Mouse (Mus musculus) right cerebral cortex, adult 2 months (tissue): Measurements from ENCODE around the gene Usf1.

Source experiments
- DNase-seq, 2 experiments: peaks; one replicate each; pipeline ENCODE4 v3.0.0; 2021 to 2022; ENCODE audit warnings: low spot score in 2 of 2

Usf1 gene

DNA sequence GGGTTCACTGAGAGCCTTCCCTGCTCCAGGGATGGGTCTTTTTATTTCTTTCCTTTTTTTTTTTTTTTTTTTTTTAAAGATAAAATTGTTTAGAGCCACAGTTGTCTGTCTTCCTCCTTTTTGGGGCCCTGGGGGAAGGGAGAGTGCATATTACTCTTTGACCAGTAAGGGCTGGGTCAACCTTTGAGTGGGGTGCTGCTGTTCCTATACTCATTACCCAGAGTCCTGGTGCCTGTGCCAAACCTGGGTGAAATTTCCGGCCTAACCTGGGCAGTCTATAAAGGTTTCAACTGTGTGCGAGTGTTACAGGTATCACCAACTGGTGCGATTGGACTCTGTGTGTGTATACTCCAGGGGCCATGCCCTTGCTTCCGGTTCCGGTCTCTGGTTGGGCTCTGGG lies 7.5 kb downstream of the Usf1 start, which contains the start of gene Tstd1:
TSS of gene Tstd1 (plus strand) at position 213 of the 400 bp plus-strand sequence.
- no peak for DNase-seq

DNA sequence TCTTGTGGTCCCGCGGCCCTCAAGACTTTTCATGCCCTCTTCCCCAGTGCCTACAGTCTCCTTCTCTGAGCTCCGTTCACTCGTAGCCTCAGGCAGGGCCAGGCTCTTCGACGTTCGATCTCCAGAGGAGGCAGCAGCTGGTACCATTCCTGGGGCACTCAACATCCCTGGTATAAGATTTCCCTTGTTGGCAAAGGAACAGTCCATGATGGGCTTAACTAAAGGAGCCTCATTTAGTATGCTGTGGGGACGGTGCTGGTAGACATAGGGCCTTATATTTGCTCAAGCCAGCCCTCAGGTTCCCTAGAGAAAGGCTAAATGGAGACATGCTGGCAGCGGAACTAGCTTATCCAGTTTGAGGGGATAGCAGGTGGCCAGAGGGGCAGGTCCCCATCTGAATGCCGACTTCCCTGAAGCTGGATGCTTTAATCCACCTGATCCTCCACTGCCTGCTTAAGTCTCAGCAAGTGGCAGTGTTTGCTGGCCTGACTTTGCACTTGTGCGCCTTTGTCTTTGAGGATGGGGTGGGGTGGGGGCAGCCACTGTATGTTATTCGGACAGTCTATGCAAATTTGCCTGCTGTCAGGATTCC lies 8.3 kb downstream of the Usf1 start:
- no peak for DNase-seq

- DNase-seq = no peak
Measured at GRCm38 (mm10) chr1:171419905-171420304, 8.8 kb downstream of the Usf1 start.

DNA sequence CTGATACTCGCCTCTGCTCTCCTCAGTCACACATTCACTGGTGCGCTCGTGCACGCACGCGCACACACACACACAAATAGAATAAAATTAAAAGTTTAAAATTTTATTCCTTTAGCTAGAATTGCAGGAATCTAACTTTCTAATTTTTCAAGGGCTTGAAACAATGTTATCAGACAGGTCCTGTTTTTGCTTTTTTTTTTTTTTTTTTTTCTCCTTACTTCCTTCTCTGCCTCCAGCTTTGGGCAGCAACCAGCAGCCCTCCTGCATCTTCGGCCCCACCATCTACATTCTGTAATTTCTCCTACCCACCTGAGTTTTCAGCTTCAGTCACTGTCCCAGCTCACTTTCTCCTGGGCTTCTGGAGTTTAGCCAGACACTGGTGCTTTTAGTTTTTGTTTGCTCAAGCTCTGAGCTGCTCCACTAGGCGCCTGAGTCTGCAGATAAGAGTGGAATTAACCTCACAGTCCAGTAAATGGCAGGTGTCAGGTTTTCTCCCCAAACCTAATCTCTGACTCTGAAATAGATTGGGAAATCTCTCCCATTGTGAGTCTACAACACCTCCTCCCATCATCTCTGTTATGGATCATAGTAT lies 11.5 kb downstream of the Usf1 start:
- no peak for DNase-seq

GRCm38 (mm10) chr1:171424638-171425037 lies 13.5 kb downstream of the Usf1 start:
- no peak for DNase-seq

DNA sequence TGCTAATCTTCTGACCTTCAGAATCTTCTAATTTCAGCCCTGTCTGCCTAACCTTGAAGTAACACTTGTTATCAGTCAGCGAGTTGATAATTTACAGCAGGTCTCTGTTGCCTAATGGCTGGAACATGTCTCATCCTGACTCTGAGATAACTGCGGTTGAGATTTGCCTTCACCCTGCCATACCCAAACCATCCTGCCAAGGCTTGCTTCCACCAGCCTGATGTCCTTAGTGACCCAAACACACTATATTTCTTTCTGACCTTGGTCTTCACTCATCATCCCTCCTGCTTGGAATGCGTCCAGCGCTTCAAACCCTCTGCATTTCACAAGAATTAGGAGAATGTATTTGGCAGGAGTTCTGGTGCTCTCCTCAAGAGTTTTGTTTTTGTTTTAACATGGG lies 14.0 kb downstream of the Usf1 start:
- DNase-seq = no peak

GRCm38 (mm10) chr1:171432158-171432557 lies 21.0 kb downstream of the Usf1 start:
- no peak for DNase-seq

DNA sequence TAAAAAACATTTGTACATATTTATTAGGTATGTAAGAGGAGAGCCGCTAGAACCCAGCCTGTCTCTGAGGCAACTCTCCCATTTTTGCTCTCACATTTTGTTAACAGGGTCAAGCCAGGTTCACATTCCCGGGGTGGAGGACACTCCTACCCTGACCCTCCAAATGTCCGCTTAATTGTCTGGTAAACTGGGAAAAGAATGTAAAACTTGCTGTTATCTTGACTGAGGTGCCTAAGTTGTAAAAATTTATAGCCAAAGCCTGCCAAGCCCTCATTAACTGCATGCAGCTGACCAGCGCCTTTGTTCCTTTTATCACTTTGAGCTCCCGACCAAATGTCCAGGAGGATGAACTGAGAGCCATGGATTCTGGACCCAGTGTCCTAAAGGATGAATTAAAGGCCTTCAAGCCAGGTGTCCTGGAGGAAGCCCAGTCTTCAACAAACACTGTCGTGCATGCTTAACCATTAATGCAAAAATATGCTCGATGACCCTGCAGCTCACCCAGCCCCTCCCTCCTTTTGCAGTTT lies 24.2 kb downstream of the Usf1 start:
- DNase-seq = no peak

GRCm38 (mm10) chr1:171435974-171436373 lies 24.9 kb downstream of the Usf1 start:
- DNase-seq = no peak

DNA sequence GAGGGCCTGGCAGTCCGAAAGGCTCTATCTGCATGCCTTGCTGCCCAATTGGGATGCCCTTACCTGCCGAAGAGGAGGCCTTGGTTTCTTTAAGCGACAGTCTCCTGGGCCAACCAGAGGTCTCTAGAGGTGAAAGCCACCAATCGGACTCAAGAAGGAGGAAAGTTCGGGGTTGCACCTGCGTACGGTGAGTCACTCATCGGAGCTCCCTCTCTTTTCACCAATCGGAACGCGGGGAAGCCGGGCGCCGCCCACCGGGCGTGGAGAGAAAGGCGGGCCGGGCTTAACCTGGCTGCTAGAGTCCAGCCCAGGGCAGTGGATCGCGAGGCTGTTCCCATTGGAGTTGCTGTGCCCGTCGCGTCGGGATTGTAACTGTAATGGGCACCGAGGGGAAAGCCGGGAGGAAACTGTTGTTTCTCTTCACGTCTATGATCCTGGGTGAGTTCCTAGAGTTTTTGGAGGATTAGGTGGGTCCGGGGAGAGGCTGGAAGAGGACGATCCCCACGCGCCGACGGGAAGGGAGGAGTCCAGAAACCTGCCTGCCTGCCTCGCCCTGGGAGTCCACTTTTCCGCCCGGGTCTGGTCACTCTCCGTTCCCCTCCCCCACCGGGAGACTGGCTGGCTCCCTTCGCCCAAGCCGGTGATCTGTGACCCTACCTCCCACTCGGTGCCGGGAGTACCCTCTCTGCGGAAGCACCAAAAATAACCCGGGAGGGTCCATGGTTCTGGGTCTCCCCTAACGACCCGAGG lies 26.3 kb downstream of the Usf1 start, which contains the start of gene F11r:
TSS of gene F11r (plus strand) at position 272 of the 750 bp plus-strand sequence.
- peak in 1 of 2 experiments; percentile 11 for DNase-seq

GRCm38 (mm10) chr1:171438014-171438670 lies 27.0 kb downstream of the Usf1 start:
- no peak for DNase-seq

GRCm38 (mm10) chr1:171439072-171439471 lies 28.0 kb downstream of the Usf1 start:
- DNase-seq = no peak

- peak in 1 of 2 experiments; percentile 17 for DNase-seq
Measured at GRCm38 (mm10) chr1:171440025-171440725, 29.1 kb downstream of the Usf1 start.

GRCm38 (mm10) chr1:171441466-171442412 lies 30.6 kb downstream of the Usf1 start:
- DNase-seq = no peak

DNA sequence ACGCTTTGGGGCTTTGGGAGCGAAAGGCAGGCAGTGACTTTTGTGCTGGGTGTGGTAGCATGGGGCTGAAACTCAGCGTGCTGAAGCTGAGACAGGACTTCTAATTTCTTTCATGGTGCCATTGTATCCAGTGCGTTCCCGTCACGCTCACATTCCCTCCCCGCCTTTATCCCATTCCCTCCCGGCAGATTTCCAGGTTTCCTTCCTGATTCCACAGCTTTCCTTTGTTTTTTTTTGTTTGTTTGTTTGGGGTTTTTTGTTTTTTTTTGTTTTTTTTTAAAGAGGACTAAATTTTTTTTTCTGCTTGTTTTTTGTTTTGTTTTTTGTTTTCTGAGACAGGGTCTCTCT lies 31.3 kb downstream of the Usf1 start:
- DNase-seq = no peak

DNA sequence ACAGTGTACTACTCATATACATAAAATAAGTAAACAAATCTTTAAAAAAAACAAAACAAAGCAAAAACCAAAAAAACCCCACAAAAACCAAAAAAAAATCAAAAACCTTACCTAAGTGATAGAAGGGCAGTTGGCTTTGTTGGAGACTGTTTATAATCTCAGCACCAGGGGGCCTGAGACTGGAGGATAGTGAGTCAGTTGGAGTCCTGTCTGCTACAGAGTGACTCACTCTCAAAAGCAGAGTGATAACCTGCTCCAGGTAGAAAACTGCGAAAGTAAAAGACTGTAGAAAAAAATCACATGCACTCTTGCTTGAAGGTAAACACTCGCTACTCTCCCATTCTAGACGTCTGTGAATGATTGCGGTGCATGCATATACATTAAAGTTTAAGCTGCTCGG lies 33.9 kb downstream of the Usf1 start:
- DNase-seq = no peak

DNA sequence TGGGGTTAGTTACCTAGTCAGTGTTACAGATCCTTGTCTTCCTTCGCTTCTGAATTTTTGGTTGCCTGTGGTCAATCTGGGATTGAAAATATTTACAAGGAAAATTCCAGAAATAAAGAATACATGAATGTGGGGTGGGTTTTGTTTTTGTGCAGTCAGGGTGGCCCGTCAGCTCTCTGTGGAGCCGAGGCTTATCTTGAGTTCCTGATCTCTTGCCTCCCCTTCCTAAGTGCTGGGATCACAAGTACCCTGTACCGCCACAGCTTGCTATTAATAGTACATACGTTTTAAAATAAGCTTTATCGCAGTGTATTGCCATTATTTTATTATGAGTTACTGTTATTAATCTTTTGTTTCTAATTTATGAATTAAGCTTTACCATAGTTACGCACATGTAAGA lies 35.7 kb downstream of the Usf1 start:
- DNase-seq = no peak

GRCm38 (mm10) chr1:171447692-171448091 lies 36.6 kb downstream of the Usf1 start:
- no peak for DNase-seq

- DNase-seq = no peak
Measured at GRCm38 (mm10) chr1:171450062-171450461, 38.9 kb downstream of the Usf1 start.

- DNase-seq = no peak
Measured at GRCm38 (mm10) chr1:171451001-171451400, 39.9 kb downstream of the Usf1 start.

DNA sequence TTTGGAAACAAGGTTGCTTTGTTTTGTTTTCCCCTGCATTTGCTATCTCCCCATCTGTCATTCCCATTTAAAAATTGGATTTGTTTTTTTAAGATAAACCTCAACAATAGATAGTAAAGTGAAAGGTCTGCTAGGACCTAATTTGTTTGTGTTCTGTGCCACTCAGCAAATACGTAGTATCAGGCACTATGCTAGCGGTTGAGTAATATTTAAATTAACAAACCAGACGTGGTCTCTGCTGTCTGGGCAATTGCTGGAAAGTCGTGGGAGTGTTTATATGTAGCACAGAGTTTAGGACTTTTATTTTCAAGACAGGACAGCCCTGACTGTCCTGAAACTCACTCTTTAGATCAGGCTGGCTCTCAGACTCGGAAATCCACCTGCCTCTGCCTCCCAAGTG lies 41.4 kb downstream of the Usf1 start:
- DNase-seq = no peak
